Mouse (Mus musculus) ES-E14 (cell line): ENCODE results near the gene Gm13279. TPM values are rescaled to one million over a fixed set of nuclear protein-coding genes. Genes with fewer than 3 reads are reported as not detected.
"Not testable (repeated sequence)": the region's sequence is repeated elsewhere in the genome, so short reads cannot be mapped to it uniquely, and the experiment has no call there.

Experiments used
- DNase-seq: peaks from one replicate; pipeline ENCODE4 v3.0.0-alpha.2; 2013; ENCODE audit warnings: low read depth, low spot score
- H3K27ac ChIP-seq: 2 replicates; pipeline ENCODE4 v1.5.1; 2012; ENCODE audit warnings: low read depth, mild to moderate bottlenecking, low read length, moderate library complexity, mixed read lengths; ENCODE audit not compliant: poor library complexity, insufficient read depth, severe bottlenecking
- H3K36me3 ChIP-seq: 2 replicates; pipeline ENCODE4 v1.6.1; 2012; ENCODE audit warnings: mild to moderate bottlenecking, low read length, moderate library complexity, mixed read lengths; ENCODE audit not compliant: control insufficient read depth, poor library complexity, insufficient read depth, severe bottlenecking
- H3K4me1 ChIP-seq, 2 experiments: fragments of 150-350 bp in 1 of 2; sonication (generic) in 1 of 2; 2 replicates each; pipeline ENCODE4 v1.6.1; 2012; ENCODE audit warnings: low read length in 2 of 2, mild to moderate bottlenecking in 1 of 2, mixed read lengths in 1 of 2; ENCODE audit not compliant: control insufficient read depth in 2 of 2, insufficient read depth in 2 of 2, poor library complexity in 1 of 2
- H3K4me3 ChIP-seq, 2 experiments: fragments of 150-350 bp in 1 of 2; sonication (generic) in 1 of 2; 2 replicates each; pipeline ENCODE4 v1.5.1; 2012; ENCODE audit warnings: low read length in 2 of 2, low read depth in 1 of 2, mild to moderate bottlenecking in 1 of 2, mixed read lengths in 1 of 2; ENCODE audit not compliant: insufficient read depth in 1 of 2, poor library complexity in 1 of 2, severe bottlenecking in 1 of 2
- H3K9ac ChIP-seq: 2 replicates; pipeline ENCODE4 v1.6.1; 2012; ENCODE audit warnings: low read depth, mild to moderate bottlenecking, low read length, mixed read lengths; ENCODE audit not compliant: poor library complexity, insufficient read depth, severe bottlenecking
- H3K9me3 ChIP-seq: fragments of 150-350 bp; sonication (generic); 2 replicates; pipeline ENCODE4 v1.6.1; 2012; ENCODE audit warnings: low read depth, mild to moderate bottlenecking, low read length; ENCODE audit not compliant: control insufficient read depth, insufficient read depth
- CHD2 ChIP-seq: IDR thresholded peaks from 2 replicates; pipeline ENCODE4 v1.6.1; 2014; ENCODE audit warnings: mild to moderate bottlenecking, low read depth, low read length, inconsistent platforms
- HCFC1 ChIP-seq: IDR thresholded peaks from 2 replicates; pipeline ENCODE4 v1.6.1; 2012; ENCODE audit warnings: low read length, inconsistent platforms, borderline replicate concordance; ENCODE audit not compliant: insufficient read depth
- MAFK ChIP-seq: IDR thresholded peaks from 2 replicates; pipeline ENCODE4 v1.6.1; 2014; ENCODE audit warnings: mild to moderate bottlenecking, low read depth, low read length, inconsistent platforms; ENCODE audit not compliant: insufficient read depth
- ZC3H11A ChIP-seq: IDR thresholded peaks from 2 replicates; pipeline ENCODE4 v1.6.1; 2012; ENCODE audit warnings: low read depth, mild to moderate bottlenecking, inconsistent platforms, low read length, borderline replicate concordance
- ZNF384 ChIP-seq: IDR thresholded peaks from 2 replicates; pipeline ENCODE4 v1.6.1; 2012; ENCODE audit warnings: low read depth, low read length, inconsistent platforms
- in situ Hi-C, 2 experiments: fragments of 600-800 bp; cut with MboI; formaldehyde crosslinking; loops; one replicate each; pipeline ENCODE4 v1.15.1; 2025; ENCODE audit warnings: low sequenced_read_pairs in 2 of 2, inconsistent platforms in 1 of 2; ENCODE audit not compliant: unreplicated experiment in 2 of 2
- total RNA-seq: library from RNA; depleted of rRNA; stranded (reverse); fragments of 300-350 nt; gene quantifications from 2 replicates; pipeline ENCODE4 v1.2.3, GENCODE M21; 2012; rRNA removed

The Gm13279 gene
- not detected in 2 replicates for total RNA-seq

DNA sequence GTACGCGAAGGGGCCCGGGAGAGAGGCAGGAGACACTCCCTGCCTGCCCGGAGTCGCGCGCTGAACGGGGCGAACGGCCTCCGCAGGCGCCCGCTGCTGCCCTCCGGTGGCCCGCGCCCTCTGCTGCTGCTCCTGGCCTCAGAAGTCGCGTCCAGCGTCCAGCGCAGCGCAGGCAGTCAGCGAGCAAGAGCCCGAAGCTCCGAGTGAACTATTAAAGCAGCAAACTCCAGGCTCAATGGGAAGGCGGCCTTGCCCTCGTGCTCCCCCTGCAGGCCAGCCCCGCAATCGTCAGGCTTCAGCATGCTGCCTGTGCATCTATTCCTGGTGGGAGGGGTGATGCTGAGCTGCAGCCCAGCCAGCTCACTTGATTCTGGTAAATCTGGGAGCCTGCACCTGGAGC, at the start of gene Gm13279:
Gene Gm13279 (plus strand): TSS at position 301 of the 400 bp plus-strand sequence.
- H3K36me3 ChIP-seq, H3K9ac ChIP-seq, H3K4me1 ChIP-seq, H3K27ac ChIP-seq, in situ Hi-C loops, H3K4me3 ChIP-seq, DNase-seq, H3K9me3 ChIP-seq: not testable (repeated sequence)

- Histone ChIP-seq H3K27ac (no peak overlapping the region), H3K9ac (no peak overlapping the region), H3K36me3 (no peaks in the 10 kb centered on the region), H3K4me3 (no peak overlapping the region), H3K9me3 (no peaks in the 10 kb centered on the region), H3K4me1 (no peaks in the 10 kb centered on the region)
- TF ChIP-seq HCFC1 (no peak), ZC3H11A (no peak), CHD2 (no peak), MAFK (no peak), ZNF384 (no peak)
- DNase-seq, result no peak
- in situ Hi-C loops, result no loop called here
These were observed 47.3 kb upstream of the Gm13279 start for GRCm38 (mm10) chr4:88749926-88750325.

DNA sequence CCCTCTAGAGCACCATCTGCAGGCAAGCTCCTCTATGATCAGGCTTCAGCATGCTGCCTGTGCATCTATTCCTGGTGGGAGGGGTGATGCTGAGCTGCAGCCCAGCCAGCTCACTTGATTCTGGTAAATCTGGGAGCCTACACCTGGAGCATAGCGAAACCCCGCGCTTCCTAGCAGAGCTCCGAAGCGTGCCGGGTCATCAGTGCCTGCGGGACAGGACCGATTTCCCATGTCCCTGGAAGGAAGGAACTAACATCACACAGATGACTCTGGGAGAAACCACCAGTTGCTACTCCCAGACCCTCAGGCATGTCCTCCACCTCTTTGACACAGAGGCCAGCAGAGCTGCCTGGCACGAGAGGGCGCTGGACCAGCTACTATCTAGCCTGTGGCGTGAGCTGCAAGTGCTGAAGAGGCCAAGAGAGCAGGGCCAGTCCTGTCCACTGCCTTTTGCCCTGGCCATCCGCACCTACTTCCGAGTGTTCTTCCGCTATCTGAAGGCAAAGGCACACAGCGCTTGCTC, 42.3 kb upstream of the Gm13279 start, which contains the start of gene Gm13271:
Gene Gm13271 (plus strand): TSS at position 51 of the 523 bp plus-strand sequence.
- H3K9me3 ChIP-seq, H3K4me1 ChIP-seq, H3K4me3 ChIP-seq, H3K36me3 ChIP-seq, DNase-seq, in situ Hi-C loops, H3K9ac ChIP-seq, H3K27ac ChIP-seq: not testable (repeated sequence)

GRCm38 (mm10) chr4:88756581-88757513, 40.4 kb upstream of the Gm13279 start:
- H3K9me3 ChIP-seq, DNase-seq, H3K27ac ChIP-seq, H3K4me3 ChIP-seq, H3K9ac ChIP-seq, H3K36me3 ChIP-seq, in situ Hi-C loops, H3K4me1 ChIP-seq: not testable (repeated sequence)

DNA sequence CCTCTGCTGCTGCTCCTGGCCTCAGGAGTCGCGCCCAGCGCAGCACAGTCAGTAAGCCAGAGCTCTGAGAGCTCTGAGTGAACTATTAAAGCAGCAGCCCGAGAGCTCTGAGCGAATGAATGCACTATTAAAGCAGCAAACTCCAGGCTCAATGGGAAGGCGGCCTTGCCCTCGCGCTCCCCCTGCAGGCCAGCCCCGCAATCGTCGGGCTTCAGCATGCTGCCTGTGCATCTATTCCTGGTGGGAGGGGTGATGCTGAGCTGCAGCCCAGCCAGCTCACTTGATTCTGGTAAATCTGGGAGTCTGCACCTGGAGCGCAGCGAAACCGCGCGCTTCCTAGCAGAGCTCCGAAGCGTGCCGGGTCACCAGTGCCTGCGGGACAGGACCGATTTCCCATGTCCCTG, 39.6 kb upstream of the Gm13279 start:
- in situ Hi-C loops, result not testable (repeated sequence)

DNA sequence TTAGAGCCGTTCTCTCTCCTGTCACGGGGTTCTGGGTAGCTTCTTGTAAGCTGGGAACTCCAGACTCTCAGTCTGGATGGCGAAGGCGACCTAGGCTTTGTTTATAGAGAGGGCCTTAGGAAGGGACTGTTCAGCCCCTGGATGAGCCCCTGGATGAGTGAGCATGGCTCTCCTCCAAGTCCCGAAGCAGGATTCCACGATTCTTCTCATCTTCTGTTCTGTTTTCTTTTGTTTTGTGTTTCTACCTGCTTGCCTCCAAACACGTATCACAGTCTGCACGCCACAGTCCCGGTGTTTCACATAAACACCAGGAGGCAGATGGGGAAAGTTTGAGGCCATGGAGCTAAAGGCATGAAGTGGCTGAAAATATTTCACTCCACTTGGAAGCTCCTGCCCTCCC, 38.4 kb upstream of the Gm13279 start:
- H3K27ac ChIP-seq, H3K4me3 ChIP-seq, DNase-seq, H3K4me1 ChIP-seq, H3K9ac ChIP-seq, H3K9me3 ChIP-seq, H3K36me3 ChIP-seq, in situ Hi-C loops: not testable (repeated sequence)

More for the DNA sequence above, 39.6 kb upstream of the Gm13279 start:
- not testable (repeated sequence) for H3K4me3 ChIP-seq, H3K9me3 ChIP-seq, DNase-seq, H3K27ac ChIP-seq, H3K36me3 ChIP-seq, H3K4me1 ChIP-seq, H3K9ac ChIP-seq

DNA sequence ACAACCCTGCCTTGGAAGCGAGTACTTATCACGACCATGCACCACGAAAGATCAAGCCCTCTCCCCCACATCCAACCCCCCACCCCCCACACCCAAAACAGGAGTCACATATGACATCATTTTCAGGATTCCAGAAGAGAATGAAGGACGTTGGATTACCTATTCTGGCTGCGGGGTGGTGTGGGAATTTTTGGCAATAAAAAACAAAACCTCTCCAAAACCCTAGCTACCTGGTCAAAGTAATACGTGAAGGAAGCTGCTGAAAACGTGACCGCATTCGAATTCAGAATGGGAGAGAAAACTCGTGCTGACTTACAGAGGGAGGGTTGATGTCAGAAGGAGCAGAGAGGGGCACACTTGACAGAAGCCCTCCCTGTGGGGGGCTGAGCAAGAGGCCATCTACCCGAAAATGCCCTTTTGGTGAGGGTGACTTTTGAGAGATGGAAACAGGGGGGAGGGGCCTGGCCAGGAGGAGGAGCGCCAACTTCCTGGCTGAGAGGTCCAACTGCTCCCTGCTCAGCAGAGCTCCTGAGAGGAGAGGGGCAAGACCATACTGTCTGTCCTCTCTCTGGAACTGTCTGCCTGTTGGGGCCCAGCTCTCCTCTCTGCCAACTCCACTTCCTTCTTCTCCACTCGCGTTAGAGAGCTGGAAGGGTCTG, 37.5 kb upstream of the Gm13279 start, which contains the start of gene Gm13283:
Gene Gm13283 (plus strand): TSS at position 510 of the 659 bp plus-strand sequence.
- H3K4me1 ChIP-seq, DNase-seq, H3K4me3 ChIP-seq, H3K9me3 ChIP-seq, in situ Hi-C loops, H3K27ac ChIP-seq, H3K9ac ChIP-seq, H3K36me3 ChIP-seq: not testable (repeated sequence)
